Mouse (Mus musculus) spleen, postnatal 36 days (tissue): ENCODE results near the gene Atp5d.

Experiments
- DNase-seq, 2 experiments: peaks; one replicate each; pipeline ENCODE4 v3.0.0; 2022; ENCODE audit warnings: low spot score in 2 of 2, mixed read lengths in 1 of 2

Atp5d gene

DNA sequence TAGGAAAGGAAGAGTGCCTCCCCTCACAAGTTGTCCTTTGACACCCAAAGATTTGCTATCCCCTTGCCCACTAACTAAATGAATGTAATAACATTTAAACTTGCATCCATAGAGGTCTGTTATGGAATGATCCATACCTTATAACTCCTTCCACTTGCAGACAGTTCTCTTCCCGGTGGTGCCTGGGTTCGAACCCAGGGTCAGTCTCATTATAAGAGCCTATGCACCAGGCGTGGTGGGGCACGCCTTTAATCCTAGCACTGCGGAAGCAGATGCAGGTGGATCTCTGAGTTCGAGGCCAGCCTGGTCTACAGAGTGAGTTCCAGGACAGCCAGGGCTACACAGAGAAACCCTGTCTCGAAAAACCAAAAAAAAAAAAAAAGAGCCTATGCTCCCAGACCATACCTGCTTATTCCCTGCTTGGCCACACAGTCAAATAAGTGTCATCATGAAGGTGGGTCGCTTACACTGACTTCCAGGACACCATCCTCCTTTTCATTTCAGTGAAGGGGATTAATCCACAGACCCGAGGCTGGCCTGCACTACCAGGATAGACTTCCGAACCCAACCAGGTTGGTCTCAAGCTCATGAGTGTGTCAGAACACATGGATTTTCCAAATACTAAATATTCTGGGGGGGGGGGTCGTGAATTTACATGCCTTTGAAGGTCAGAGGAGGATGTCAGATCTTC, 1.7 kb downstream of the Atp5d start:
- DNase-seq, result no peak

DNA sequence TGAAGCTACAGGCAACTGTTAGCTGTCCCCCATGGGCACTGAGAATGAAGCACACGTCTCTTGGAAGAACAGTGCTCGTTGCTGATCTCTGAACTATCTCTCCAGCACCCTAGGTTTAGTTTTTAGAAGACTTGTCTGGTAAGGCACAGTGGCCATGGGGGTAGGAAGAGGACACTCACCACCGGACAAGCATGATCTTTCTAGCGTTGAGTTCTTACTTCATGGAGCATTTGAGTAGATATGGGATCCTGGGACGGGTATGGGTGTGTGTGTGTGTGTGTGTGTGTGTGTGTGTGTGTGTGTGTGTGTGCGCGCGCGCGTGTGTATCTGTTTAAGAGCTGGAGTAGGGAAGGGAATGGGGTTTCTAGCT, 2.2 kb downstream of the Atp5d start, which contains the start of gene Cbarp:
TSS of gene Cbarp (minus strand) at position 170 of the 370 bp plus-strand sequence.
- DNase-seq, result peak in 1 of 2 experiments; percentile 18

DNA sequence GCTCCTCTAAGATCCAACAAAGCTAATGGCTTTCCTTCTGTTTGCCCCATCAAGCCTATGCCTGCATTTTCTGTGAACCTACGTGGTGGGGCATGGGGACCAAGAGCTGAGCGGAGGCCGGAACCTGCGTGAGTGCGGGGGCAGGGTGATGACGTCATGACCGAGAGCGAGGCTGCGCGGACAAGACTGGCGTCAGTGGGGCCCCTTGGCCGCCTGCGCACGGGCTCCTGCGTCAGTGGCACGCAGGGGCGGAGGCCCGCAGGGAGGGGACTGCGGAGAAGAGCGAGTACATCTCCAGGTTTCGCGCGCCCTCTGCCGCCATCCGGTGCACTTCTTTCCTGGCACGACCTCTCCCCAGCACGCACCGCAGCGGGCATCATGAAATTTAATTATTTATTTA, 2.8 kb downstream of the Atp5d start:
- DNase-seq, result peak; percentile 97 to 98

DNA sequence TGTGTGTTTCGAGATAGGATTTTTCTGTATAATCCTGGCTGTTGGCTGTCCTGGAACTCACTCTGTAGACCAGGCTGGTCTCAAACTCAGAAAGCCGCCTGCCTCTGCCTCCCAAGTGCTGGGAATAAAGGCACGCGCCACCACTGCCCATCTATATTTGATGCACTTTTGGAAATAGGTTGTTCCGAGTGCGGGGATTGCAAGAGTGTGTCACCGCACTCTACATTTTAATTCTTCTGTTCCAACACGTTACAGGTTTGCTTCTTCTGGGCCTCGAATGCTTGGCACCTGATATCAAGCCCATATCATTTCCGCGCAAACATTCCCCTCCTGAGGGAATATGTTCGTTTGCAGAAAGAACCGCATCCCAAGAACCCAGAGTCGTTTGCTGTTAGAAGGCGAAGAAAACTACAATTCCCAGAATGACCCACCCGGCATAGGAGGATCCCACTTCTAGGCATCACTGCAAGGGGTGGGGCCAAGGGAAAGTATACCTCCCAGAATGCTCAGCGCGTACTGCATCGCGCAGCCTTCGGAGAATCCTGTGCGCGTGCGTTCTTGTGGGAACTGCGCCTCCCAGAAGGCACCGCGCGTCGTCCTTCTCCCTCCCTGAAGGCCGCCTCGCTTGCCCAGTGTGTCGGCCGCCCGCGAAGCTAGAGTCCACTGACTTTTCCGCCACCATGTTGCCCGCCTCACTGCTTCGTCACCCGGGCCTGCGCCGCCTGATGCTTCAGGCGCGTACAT, 3.5 kb downstream of the Atp5d start:
- DNase-seq, result peak; percentile 96 to 98

- peak in 1 of 2 experiments; percentile 63 for DNase-seq
Observed at GRCm38 (mm10) chr10:80142530-80142925, 4.1 kb downstream of the Atp5d start.

GRCm38 (mm10) chr10:80143664-80144063, 5.2 kb downstream of the Atp5d start:
- DNase-seq, result peak in 1 of 2 experiments; percentile 7

- peak in 1 of 2 experiments; percentile 8 for DNase-seq
Observed at GRCm38 (mm10) chr10:80144159-80144558, 5.7 kb downstream of the Atp5d start.

DNA sequence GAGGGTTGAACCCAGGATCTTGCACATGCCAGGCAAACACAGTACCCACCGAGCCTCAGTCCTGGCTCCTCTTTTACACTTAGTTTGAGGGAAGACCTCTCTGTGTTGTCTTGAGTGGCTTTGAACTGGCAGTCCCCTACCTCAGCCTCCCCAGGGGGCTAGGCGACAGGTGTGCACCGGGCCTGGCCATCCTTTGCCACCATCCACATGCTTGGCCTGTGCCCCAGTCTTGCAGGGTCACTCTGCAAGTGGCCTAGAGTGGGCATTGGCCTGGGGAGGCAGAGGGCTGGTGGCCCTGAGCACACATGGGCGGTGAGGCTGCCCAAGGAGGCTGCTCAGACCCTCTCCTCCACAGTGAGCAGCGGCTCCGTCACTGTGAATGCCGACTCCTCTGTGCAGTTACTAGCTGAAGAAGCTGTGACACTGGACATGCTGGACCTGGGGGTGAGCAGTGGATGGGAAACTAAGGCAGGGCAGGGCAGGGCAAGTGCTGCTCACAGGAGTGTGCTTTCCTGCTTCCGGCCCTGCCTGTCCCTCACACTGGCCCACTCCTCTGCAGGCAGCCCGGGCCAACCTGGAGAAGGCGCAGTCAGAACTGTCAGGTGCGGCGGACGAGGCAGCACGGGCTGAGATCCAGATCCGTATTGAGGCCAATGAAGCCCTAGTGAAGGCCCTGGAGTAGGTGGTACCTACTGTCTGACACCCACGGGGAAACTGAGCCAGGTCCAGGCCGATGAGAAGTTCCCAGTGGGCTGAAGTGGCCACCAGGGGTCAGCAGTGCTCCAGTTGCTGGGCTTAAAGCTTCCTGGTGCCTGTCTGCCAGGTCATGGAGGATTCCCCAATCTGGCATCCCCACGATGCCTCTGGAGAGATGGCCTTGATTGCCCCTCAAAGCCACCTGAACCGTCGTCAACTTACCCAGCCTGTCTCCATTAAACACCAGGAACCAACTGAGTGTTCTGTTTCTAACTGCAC, 6.7 kb downstream of the Atp5d start:
- peak; percentile 68 to 70 for DNase-seq

DNA sequence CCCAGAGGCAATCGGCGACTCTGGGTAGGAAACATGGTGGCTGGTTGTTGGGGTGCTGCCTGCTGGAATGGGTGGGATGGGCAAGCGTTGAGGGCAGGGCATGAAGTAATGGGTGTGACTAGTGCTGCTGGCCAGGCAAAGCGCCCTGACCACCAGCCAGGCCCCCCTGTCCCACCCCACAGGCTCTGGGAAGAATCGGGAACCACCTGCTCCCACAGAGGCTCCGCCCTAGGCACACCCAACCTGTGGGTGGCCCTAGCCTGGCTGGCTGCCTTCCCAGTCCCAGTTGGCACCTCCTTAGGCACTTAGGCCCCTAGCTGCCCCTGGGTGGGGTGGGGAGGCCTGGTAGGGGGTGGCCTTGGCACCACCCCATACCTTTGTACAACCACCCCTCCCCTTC, 7.5 kb downstream of the Atp5d start:
- peak in 1 of 2 experiments; percentile 65 for DNase-seq

DNA sequence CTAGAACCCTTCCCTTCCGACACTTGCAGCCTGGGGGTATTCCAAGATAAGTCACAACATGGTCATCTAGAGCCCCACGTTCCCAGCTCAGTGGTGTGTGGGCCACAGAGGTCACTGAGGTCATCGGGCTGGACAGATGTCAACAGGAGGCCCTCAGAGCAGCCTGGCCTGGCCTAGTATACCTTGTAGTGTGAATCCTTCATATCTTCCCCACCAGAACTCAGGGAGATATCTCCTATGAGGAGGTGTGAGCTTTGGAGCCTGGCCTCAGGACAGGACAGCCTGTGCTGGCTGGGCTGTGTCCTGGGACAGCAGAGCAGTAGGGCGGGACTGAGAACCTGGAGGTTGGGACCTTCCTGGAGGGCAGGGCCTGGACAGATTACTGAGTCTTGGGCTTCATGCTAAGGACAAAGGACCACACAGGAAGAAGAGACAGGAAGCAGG, 8.2 kb downstream of the Atp5d start:
- no peak for DNase-seq

GRCm38 (mm10) chr10:80147146-80147718, 8.8 kb downstream of the Atp5d start:
- DNase-seq, result peak in 1 of 2 experiments; percentile 34

- peak; percentile 54 to 65 for DNase-seq
Observed at GRCm38 (mm10) chr10:80147719-80148601, 9.5 kb downstream of the Atp5d start, which contains the start of gene Midn. Midn (plus strand) TSS chr10:80148272.

GRCm38 (mm10) chr10:80148610-80149290, 10.3 kb downstream of the Atp5d start:
- DNase-seq, result peak; percentile 89 to 90

DNA sequence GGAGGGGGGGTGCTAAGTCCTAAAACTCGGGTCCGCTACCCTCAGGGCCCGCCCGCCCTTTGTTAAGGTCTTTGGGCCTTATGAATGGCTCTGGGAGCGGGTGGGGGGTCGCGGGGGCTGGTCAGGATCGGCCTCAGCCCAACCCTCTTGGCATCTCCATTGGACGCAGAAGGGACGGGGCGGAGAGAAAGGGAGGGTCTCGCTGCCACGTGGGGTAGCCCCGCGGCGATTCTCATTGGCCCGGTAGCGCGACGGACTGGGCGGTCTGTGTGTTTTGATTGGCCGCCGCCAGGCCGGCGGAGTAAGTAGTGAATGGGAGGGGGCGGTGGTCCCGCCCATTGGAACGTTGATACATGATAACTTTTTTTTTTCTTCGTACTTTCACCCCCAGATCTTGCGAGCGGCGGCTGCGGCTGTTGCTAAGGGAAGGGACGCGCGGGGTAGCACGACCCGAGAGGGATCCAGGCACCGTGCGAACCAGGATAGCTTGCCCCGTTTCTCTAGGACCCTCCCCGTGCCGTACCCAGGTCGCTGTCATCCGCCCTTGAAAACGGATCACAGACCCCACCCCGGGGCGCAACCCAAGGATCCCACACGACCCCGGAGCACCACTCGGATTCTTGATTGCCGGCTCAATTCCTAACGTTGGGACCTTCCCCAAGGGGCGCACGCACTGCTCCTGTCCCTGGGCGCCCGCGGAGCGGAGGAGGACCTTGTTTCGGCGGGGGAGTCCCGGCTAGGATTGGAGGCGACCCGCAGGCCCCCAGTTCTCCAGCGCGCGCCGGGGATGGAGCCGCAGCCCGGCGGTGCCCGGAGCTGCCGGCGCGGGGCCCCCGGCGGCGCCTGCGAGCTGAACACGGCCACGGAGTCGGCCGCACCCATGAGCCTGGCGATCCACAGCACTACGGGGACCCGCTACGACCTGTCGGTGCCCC, 11.1 kb downstream of the Atp5d start:
- peak; percentile 98 for DNase-seq

DNA sequence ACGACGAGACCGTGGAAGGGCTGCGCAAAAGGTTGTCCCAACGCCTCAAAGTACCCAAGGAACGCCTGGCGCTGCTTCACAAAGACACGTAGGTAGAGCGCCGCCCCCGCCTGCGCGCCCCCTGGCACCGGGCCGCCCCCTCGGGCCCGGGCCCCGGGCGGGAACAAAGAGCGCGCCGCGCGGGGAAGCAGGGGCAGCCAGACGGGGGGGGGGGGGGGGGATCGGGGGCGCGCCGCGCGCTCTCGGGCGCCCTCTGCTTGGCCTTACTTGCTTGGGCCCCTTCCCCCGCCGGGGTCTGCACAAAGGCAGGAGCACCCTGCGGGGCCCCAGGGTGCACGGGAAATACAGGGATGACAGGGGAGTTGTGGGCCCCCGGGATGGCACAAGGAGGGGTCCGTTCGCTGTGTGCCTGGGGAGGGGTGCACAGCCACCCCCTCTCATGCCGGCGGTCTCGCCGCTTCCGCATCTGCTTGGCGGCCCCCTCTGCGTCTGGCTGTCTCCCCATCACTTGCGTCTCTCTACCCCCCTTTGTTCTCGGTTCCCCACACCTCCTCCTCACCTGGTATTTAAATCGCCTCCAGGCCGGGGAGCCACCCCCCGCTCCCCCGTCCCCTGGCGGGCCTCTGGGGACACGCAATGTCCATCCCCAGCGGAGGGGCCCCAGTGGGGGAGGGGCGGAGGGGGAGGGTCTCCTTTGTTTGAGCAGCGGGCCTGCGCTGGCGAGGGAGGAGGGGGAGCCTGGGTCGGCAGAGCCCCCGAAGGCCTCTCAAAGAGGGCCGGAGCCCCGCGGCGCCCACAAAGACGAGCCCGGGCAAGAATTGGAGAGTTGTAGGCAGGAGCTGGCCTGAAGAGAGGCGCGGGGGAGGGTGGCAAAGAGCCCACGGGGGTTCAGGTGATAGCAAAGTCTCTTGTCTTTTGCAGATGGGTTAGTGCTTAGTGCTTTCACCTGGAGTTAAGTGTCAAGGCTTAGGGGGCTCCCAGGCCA, 12.1 kb downstream of the Atp5d start:
- peak; percentile 81 to 83 for DNase-seq

- peak; percentile 84 to 87 for DNase-seq
Observed at GRCm38 (mm10) chr10:80151211-80152034, 13.0 kb downstream of the Atp5d start.
